Mouse (Mus musculus) forebrain, postnatal 0 days (tissue): ENCODE measurements around the gene Bco1. TPM values are rescaled to one million over a fixed set of nuclear protein-coding genes. Genes with fewer than 3 reads are reported as not detected.

Experiments
- ATAC-seq: fragments of 200-750 bp; cut with Nextera tagmentation; 2 replicates; pipeline ENCODE4 v1.8.0; 2017; ENCODE audit warnings: mild to moderate bottlenecking, moderate library complexity
- DNase-seq: peaks from one replicate; pipeline ENCODE4 v3.0.0-alpha.2; 2015
- H3K27ac ChIP-seq: fragments of 300-500 bp; sonication (generic); 2 replicates; pipeline ENCODE4 v1.5.1; 2014; ENCODE audit warnings: low read depth, mild to moderate bottlenecking, antibody characterized with exemption, low read length, moderate library complexity, mixed read lengths
- H3K27me3 ChIP-seq: fragments of 300-500 bp; sonication (generic); 2 replicates; pipeline ENCODE4 v1.6.1; 2014; ENCODE audit warnings: mild to moderate bottlenecking, low read length, mixed read lengths; ENCODE audit not compliant: insufficient read depth
- H3K36me3 ChIP-seq: fragments of 300-500 bp; sonication (generic); 2 replicates; pipeline ENCODE4 v1.6.1; 2014; ENCODE audit warnings: mild to moderate bottlenecking, moderate library complexity; ENCODE audit not compliant: insufficient read depth
- H3K4me1 ChIP-seq: fragments of 300-500 bp; sonication (generic); 2 replicates; pipeline ENCODE4 v1.6.1; 2014; ENCODE audit warnings: antibody characterized with exemption; ENCODE audit not compliant: insufficient read depth
- H3K4me2 ChIP-seq: fragments of 300-500 bp; sonication (generic); 2 replicates; pipeline ENCODE4 v1.6.1; 2014; ENCODE audit warnings: low read depth, mild to moderate bottlenecking, moderate library complexity
- H3K4me3 ChIP-seq: fragments of 300-500 bp; sonication (generic); 2 replicates; pipeline ENCODE4 v1.5.1; 2014; ENCODE audit warnings: low read depth, low read length, mixed read lengths
- H3K9ac ChIP-seq: fragments of 300-500 bp; sonication (generic); 2 replicates; pipeline ENCODE4 v1.6.1; 2014; ENCODE audit warnings: mild to moderate bottlenecking
- H3K9me3 ChIP-seq: fragments of 300-500 bp; sonication (generic); 2 replicates; pipeline ENCODE4 v1.6.1; 2016; ENCODE audit warnings: low read length
- CTCF ChIP-seq: sonication (generic); IDR thresholded peaks from 2 replicates; pipeline ENCODE4 v1.5.1; 2016; ENCODE audit warnings: antibody characterized with exemption, control low read depth, low read depth
- WGBS: fragments of 180-500 bp; shearing (Covaris S2); extraction: QIAGEN DNeasy Blood & Tissue Kit; methylation state at CpG from one replicate; pipeline ENCODE4 v1.1.7; 2014; 5-methylcytosine and 5-hydroxymethylcytosine counted together
- polyA plus RNA-seq: library from polyadenylated mRNA; unstranded; fragments of >200 nt; fragmentation: Nextera tagmentation; extraction: Ambion mirVana; gene quantifications from 2 replicates; pipeline ENCODE4 v1.2.1, GENCODE M21; 2015
- total RNA-seq: library from RNA; depleted of rRNA; stranded (reverse); fragments of >200 nt; gene quantifications from 2 replicates; pipeline ENCODE4 v1.2.3, GENCODE M21; 2014

Bco1 gene
- total and polyA plus RNA-seq, 2 experiments from 2014 or later, result 0.31 TPM; not detected in 1

- H3K4me1 ChIP-seq, result no peaks in the 10 kb centered on the region
- no peak for ATAC-seq
Observed at GRCm38 (mm10) chr8:117121277-117121676, 25.6 kb downstream of the Bco1 start.

DNA sequence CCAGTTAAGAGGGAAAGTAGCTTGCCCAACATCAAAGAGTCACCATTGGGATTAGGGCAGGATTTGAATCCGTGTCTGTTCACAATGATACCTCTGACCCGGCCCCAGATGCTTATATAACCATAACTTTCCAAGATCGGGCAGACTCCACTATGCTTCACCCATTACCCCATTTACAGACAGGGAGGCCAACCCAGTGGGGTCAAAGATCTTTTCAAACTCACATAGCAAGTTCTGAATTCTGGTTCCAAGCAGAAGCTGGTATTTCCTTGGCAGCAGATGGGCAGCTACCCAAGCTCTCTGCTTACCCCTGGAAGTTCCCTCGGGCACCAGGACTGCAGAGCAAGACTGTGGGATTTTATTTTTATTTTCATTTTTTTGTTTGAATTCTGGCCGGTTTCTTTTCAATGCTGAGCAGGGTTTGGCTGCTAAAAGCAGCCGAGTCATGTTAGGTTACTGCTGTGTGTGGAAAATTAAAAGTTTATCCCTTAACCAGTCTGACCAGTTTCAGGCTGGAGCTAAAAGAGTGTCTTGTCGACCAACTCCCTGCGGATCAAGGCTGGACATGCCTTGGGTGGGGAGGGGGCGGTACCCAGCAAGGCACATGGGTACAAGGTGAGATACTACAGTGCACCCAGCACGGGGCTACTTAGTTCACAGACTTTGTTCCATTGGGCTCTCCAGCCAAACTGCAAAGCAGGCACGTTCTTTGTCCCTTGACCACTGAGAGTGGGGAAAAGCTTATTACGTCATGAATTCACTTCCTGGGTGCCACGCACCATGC, 28.4 kb downstream of the Bco1 start:
- H3K4me3 ChIP-seq, result no peak overlapping the region
- no peaks in the 10 kb centered on the region for H3K4me1 ChIP-seq
- ATAC-seq (no peak), DNase-seq (no peak)
- H3K4me2 ChIP-seq, result no peak overlapping the region
- no peak overlapping the region for H3K9ac ChIP-seq
- H3K9me3 ChIP-seq, result no peaks in the 10 kb centered on the region
- H3K27ac ChIP-seq, result no peak overlapping the region
- TF ChIP-seq CTCF, result no peak
- H3K27me3 ChIP-seq, result no peaks in the 10 kb centered on the region
- no peaks in the 10 kb centered on the region for H3K36me3 ChIP-seq
- 74% methylated on average over 13 of the region's 13 CpGs for WGBS

More at GRCm38 (mm10) chr8:117121277-117121676, 25.6 kb downstream of the Bco1 start:
- Histone ChIP-seq H3K27ac (no peak overlapping the region), H3K9me3 (no peaks in the 10 kb centered on the region), H3K27me3 (no peaks in the 10 kb centered on the region), H3K4me3 (no peak overlapping the region), H3K4me2 (no peak overlapping the region), H3K36me3 (no peaks in the 10 kb centered on the region), H3K9ac (no peak overlapping the region)
- 65% methylated on average over 8 of the region's 8 CpGs for WGBS
- no peak for DNase-seq
- no peak for TF ChIP-seq CTCF

DNA sequence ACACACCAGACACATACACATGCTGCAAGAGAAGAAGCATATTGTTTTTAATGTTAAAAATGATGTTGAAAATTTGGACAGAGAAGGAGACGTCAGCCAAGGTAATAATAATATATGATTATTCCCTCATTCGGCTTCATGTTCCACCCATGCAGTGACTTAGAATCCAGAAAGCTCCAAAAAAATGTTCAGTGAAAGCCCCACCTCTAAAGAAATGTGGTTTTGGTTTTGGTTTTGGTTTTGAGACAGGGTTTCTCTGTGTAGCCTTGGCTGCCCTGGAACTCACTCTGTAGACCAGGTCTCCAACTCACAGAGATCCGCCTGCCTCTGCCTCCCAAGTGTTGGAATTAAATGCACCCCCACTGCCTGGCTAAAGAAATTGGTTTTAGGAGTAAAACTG, 30.2 kb downstream of the Bco1 start:
- Histone ChIP-seq H3K4me2 (no peak overlapping the region), H3K27me3 (no peaks in the 10 kb centered on the region), H3K36me3 (no peaks in the 10 kb centered on the region), H3K27ac (no peak overlapping the region), H3K4me1 (no peaks in the 10 kb centered on the region), H3K9me3 (no peaks in the 10 kb centered on the region), H3K9ac (no peak overlapping the region), H3K4me3 (no peak overlapping the region)
- TF ChIP-seq CTCF, result no peak
- WGBS, result 93% methylated on average over 3 of the region's 3 CpGs
- ATAC-seq, result no peak
- DNase-seq, result no peak

DNA sequence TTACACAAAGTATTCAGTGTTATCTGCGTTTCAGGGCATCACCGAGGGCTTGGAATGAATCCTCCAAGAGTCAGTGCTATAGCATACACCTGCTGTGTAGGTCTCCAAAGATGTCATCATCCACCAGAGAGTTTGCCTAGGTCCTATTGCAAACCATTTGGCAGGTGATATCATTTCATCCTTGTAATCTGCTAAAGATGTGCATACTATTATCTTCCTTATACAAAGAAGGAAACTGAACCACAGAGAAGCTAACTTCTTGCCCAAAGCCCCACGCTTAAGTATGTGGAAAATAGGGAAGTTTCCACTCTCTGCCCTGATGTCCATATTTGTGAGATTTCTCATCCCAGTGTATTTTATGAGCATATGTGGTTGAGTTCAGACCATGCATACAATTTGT, 30.8 kb downstream of the Bco1 start:
- Histone ChIP-seq H3K9ac (no peak overlapping the region), H3K27me3 (no peaks in the 10 kb centered on the region), H3K4me3 (no peak overlapping the region), H3K4me2 (no peak overlapping the region), H3K4me1 (no peaks in the 10 kb centered on the region), H3K27ac (no peak overlapping the region), H3K36me3 (no peaks in the 10 kb centered on the region), H3K9me3 (no peaks in the 10 kb centered on the region)
- DNase-seq (no peak), ATAC-seq (no peak)
- 93% methylated on average over 3 of the region's 3 CpGs for WGBS
- no peak for TF ChIP-seq CTCF

- Histone ChIP-seq H3K27me3 (no peaks in the 10 kb centered on the region), H3K36me3 (no peaks in the 10 kb centered on the region), H3K27ac (no peak overlapping the region), H3K4me3 (no peak overlapping the region), H3K9ac (no peak overlapping the region), H3K4me1 (no peaks in the 10 kb centered on the region), H3K4me2 (no peak overlapping the region), H3K9me3 (no peaks in the 10 kb centered on the region)
- ATAC-seq (no peak), DNase-seq (no peak)
- TF ChIP-seq CTCF, result no peak
- WGBS, result 86% methylated on average over 8 of the region's 8 CpGs
Observed at GRCm38 (mm10) chr8:117127063-117127462, 31.4 kb downstream of the Bco1 start.

- no peak overlapping the region for H3K4me2 ChIP-seq
- no peaks in the 10 kb centered on the region for H3K27me3 ChIP-seq
- TF ChIP-seq CTCF, result no peak
- H3K9ac ChIP-seq, result no peak overlapping the region
- ATAC-seq, result no peak
- H3K9me3 ChIP-seq, result no peaks in the 10 kb centered on the region
- no peak overlapping the region for H3K4me3 ChIP-seq
- no peaks in the 10 kb centered on the region for H3K36me3 ChIP-seq
- no peak overlapping the region for H3K27ac ChIP-seq
- no peaks in the 10 kb centered on the region for H3K4me1 ChIP-seq
- 82% methylated on average over 3 of the region's 3 CpGs for WGBS
- no peak for DNase-seq
Observed at GRCm38 (mm10) chr8:117133702-117134101, 38.0 kb downstream of the Bco1 start.

- no peak for ATAC-seq
- 32% methylated on average over 4 of the region's 4 CpGs for WGBS
- H3K4me3 ChIP-seq, result no peak overlapping the region
- no peak overlapping the region for H3K9ac ChIP-seq
- no peak overlapping the region for H3K4me2 ChIP-seq
- H3K27ac ChIP-seq, result no peak overlapping the region
- no peak for DNase-seq
- H3K9me3 ChIP-seq, result no peaks in the 10 kb centered on the region
- H3K27me3 ChIP-seq, result no peaks in the 10 kb centered on the region
- H3K36me3 ChIP-seq, result no peaks in the 10 kb centered on the region
- TF ChIP-seq CTCF, result no peak
- no peaks in the 10 kb centered on the region for H3K4me1 ChIP-seq
Observed at GRCm38 (mm10) chr8:117136351-117136750, 40.7 kb downstream of the Bco1 start.
